Mouse (Mus musculus) liver, embryonic 14.5 days (tissue): ENCODE data around the gene Pecam1. TPM values are rescaled to one million over a fixed set of nuclear protein-coding genes. Genes with fewer than 3 reads are reported as not detected.
"Not testable (repeated sequence)": the region's sequence is repeated elsewhere in the genome, so short reads cannot be mapped to it uniquely, and the experiment has no call there.

Source experiments
- ATAC-seq: fragments of 200-750 bp; cut with Nextera tagmentation; 2 replicates; pipeline ENCODE4 v1.8.0; 2017; ENCODE audit warnings: moderate number of reproducible peaks, mild to moderate bottlenecking, moderate library complexity; ENCODE audit not compliant: insufficient read depth
- DNase-seq, 3 experiments: peaks; one replicate each; pipeline ENCODE4 v3.0.0-alpha.2; 2012 to 2013; ENCODE audit warnings: low read depth in 3 of 3, low spot score in 3 of 3
- H3K27ac ChIP-seq: fragments of 300-500 bp; sonication (generic); 2 replicates; pipeline ENCODE4 v1.5.1; 2014; ENCODE audit warnings: moderate library complexity, mild to moderate bottlenecking, control low read depth, inconsistent platforms
- H3K27me3 ChIP-seq: fragments of 300-500 bp; sonication (generic); 2 replicates; pipeline ENCODE4 v1.6.1; 2014; ENCODE audit warnings: mild to moderate bottlenecking, low read length, moderate library complexity; ENCODE audit not compliant: control insufficient read depth, insufficient read depth
- H3K36me3 ChIP-seq: fragments of 300-500 bp; sonication (generic); replicated peaks from 2 replicates; pipeline ENCODE4 v1.6.1; 2014; ENCODE audit warnings: low read depth; ENCODE audit not compliant: control insufficient read depth, insufficient read depth
- H3K4me1 ChIP-seq, 2 experiments: fragments of 200-500 bp in 1 of 2; fragments of 300-500 bp in 1 of 2; sonication (generic) in 1 of 2; replicated peaks; 2 replicates each; pipeline ENCODE4 v1.6.1; 2012 to 2014; ENCODE audit warnings: antibody characterized with exemption in 1 of 2, inconsistent platforms in 1 of 2, low read length in 1 of 2; ENCODE audit not compliant: control insufficient read depth in 2 of 2, insufficient read depth in 2 of 2
- H3K4me2 ChIP-seq: fragments of 300-500 bp; sonication (generic); 2 replicates; pipeline ENCODE4 v1.6.1; 2014; ENCODE audit warnings: low read depth, mild to moderate bottlenecking, control low read depth, moderate library complexity
- H3K4me3 ChIP-seq, 2 experiments: fragments of 200-500 bp in 1 of 2; fragments of 300-500 bp in 1 of 2; sonication (generic) in 1 of 2; 2 replicates each; pipeline ENCODE4 v1.5.1; 2012 to 2014; ENCODE audit warnings: low read depth in 2 of 2, low read length in 2 of 2, mild to moderate bottlenecking in 2 of 2, control low read depth in 1 of 2, inconsistent platforms in 1 of 2, moderate library complexity in 1 of 2; ENCODE audit not compliant: insufficient read depth in 1 of 2
- H3K9ac ChIP-seq: fragments of 300-500 bp; sonication (generic); replicated peaks from 2 replicates; pipeline ENCODE4 v1.6.1; 2014; ENCODE audit warnings: mild to moderate bottlenecking, control low read depth, moderate library complexity
- H3K9me3 ChIP-seq: fragments of 300-500 bp; sonication (generic); 2 replicates; pipeline ENCODE4 v1.6.1; 2016; ENCODE audit warnings: low read length, mixed read lengths; ENCODE audit not compliant: control insufficient read depth
- CTCF ChIP-seq: IDR thresholded peaks from 2 replicates; pipeline ENCODE4 v1.5.1; 2016; ENCODE audit warnings: antibody characterized with exemption, low read depth, control low read depth
- EP300 ChIP-seq: IDR thresholded peaks from 2 replicates; pipeline ENCODE4 v1.6.1; 2016; ENCODE audit warnings: antibody characterized with exemption, low read depth
- WGBS: fragments of 180-500 bp; shearing (Covaris S2); extraction: QIAGEN DNeasy Blood & Tissue Kit; methylation state at CpG from one replicate; pipeline ENCODE4 v1.1.7; 2014; ENCODE audit not compliant: insufficient replicate concordance; 5-methylcytosine and 5-hydroxymethylcytosine counted together
- polyA plus RNA-seq, 2 experiments: library from polyadenylated mRNA; depleted of rRNA in 1 of 2; stranded (reverse) in 1 of 2; unstranded in 1 of 2; fragments of >200 nt; fragmentation: Nextera tagmentation in 1 of 2; extraction: Ambion mirVana in 1 of 2; gene quantifications; 2 replicates each; pipeline versions ENCODE4 v1.2.1 to v1.2.3; 2012 to 2014

Pecam1 gene
- polyA plus RNA-seq, 2 experiments, result 5.5 to 6.3 TPM

DNA sequence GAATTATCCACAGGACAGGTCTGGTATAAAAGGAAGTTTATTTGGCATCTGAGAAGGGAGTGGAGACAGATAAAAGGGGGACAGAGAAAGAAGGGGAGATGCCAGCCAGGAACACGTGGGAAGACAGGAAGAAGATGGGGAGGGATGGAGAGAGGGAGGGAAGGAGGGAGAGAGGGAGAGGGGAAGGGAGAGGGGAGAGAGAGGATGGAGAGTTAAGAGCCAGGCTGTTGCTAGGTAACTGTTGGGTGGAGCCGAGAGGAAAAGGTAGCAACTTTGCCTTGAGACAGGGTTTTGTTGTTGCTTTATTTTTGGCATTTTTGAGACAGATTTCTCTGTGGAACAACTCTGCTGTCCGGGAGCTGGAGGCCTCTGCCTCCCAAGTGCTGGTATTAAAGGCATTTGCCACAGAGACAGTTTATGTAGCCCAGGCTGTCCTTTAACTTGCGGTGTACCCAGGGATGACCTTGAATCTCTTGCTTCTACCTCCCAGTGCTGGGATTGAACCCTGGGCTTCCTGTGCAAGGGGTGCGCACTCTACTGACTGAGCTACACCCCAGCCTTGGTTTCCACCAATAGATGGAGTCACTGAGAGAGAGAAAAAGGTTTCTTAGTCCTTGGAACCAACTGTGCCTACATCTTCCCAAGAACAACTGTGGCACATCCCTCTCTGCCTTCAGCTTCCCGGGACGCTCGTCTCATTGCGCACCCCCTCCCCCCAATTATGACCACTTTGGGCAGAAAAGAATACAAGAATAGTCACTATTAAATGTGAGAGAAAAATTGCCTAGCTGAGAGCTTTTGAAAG, 111.7 kb downstream of the Pecam1 start:
- ATAC-seq, result no peak
- no peaks in the 10 kb centered on the region for H3K9me3 ChIP-seq
- H3K9ac ChIP-seq, result no peak overlapping the region
- 48% methylated on average over 9 of the region's 9 CpGs for WGBS
- H3K4me1 ChIP-seq, result peaks cover 0 to 7% of the 10 kb centered on the region in 2 experiments; a peak in 2 of 4 replicates
- no peak overlapping the region for H3K4me3 ChIP-seq
- TF ChIP-seq EP300 (no peak), CTCF (no peak)
- no peak overlapping the region for H3K27ac ChIP-seq
- no peak overlapping the region for H3K4me2 ChIP-seq
- H3K36me3 ChIP-seq, result no peaks in the 10 kb centered on the region
- H3K27me3 ChIP-seq, result no peaks in the 10 kb centered on the region
- DNase-seq, result no peak

- Histone ChIP-seq H3K4me2 (no peak overlapping the region), H3K9me3 (no peaks in the 10 kb centered on the region), H3K27me3 (no peaks in the 10 kb centered on the region), H3K4me3 (no peak overlapping the region), H3K36me3 (no peaks in the 10 kb centered on the region), H3K9ac (no peak overlapping the region), H3K4me1 (peaks cover 0 to 7% of the 10 kb centered on the region in 2 experiments; a peak in 2 of 4 replicates), H3K27ac (no peak overlapping the region)
- DNase-seq (no peak), ATAC-seq (no peak)
- WGBS, result 40% methylated on average over 7 of the region's 7 CpGs
- TF ChIP-seq EP300, result no peak
- TF ChIP-seq CTCF, result no peak
Observed at GRCm38 (mm10) chr11:106637754-106638153, 112.7 kb downstream of the Pecam1 start.

GRCm38 (mm10) chr11:106635946-106636345, 114.5 kb downstream of the Pecam1 start:
- no peak overlapping the region for H3K27ac ChIP-seq
- H3K4me2 ChIP-seq, result no peak overlapping the region
- no peak overlapping the region for H3K9ac ChIP-seq
- 26% methylated on average over 2 of the region's 2 CpGs for WGBS
- no peaks in the 10 kb centered on the region for H3K9me3 ChIP-seq
- no peaks in the 10 kb centered on the region for H3K27me3 ChIP-seq
- H3K4me1 ChIP-seq, result peaks cover 0 to 7% of the 10 kb centered on the region in 2 experiments; a peak in 2 of 4 replicates
- ATAC-seq, result no peak
- TF ChIP-seq CTCF (no peak), EP300 (no peak)
- H3K36me3 ChIP-seq, result no peaks in the 10 kb centered on the region
- DNase-seq, result no peak
- H3K4me3 ChIP-seq, result no peak overlapping the region

GRCm38 (mm10) chr11:106634175-106634574, 116.3 kb downstream of the Pecam1 start:
- H3K9me3 ChIP-seq, H3K36me3 ChIP-seq, H3K9ac ChIP-seq, H3K4me3 ChIP-seq, ATAC-seq, H3K27me3 ChIP-seq, DNase-seq, H3K27ac ChIP-seq, H3K4me2 ChIP-seq, H3K4me1 ChIP-seq: not testable (repeated sequence)
- WGBS, result 71% methylated on average over 3 of the region's 3 CpGs

GRCm38 (mm10) chr11:106633456-106633855, 117.0 kb downstream of the Pecam1 start:
- H3K4me3 ChIP-seq, result no peak overlapping the region
- no peaks in the 10 kb centered on the region for H3K36me3 ChIP-seq
- no peak for DNase-seq
- H3K27me3 ChIP-seq, result no peaks in the 10 kb centered on the region
- no peak overlapping the region for H3K4me2 ChIP-seq
- no peak for ATAC-seq
- H3K9ac ChIP-seq, result no peak overlapping the region
- no peak overlapping the region for H3K27ac ChIP-seq
- WGBS, result 55% methylated on average over 2 of the region's 2 CpGs
- H3K4me1 ChIP-seq, result no peaks in the 10 kb centered on the region
- no peak for TF ChIP-seq CTCF
- no peak for TF ChIP-seq EP300
- H3K9me3 ChIP-seq, result no peaks in the 10 kb centered on the region
